Mouse (Mus musculus) heart, postnatal 0 days (tissue): ENCODE results near the gene Nanos1.

Source experiments
- CTCF ChIP-seq: IDR thresholded peaks from 2 replicates; pipeline ENCODE4 v1.5.1; 2016; ENCODE audit warnings: antibody characterized with exemption, control low read depth, low read depth
- EP300 ChIP-seq: IDR thresholded peaks from 2 replicates; pipeline ENCODE4 v1.6.1; 2016; ENCODE audit warnings: antibody characterized with exemption, low read depth

DNA sequence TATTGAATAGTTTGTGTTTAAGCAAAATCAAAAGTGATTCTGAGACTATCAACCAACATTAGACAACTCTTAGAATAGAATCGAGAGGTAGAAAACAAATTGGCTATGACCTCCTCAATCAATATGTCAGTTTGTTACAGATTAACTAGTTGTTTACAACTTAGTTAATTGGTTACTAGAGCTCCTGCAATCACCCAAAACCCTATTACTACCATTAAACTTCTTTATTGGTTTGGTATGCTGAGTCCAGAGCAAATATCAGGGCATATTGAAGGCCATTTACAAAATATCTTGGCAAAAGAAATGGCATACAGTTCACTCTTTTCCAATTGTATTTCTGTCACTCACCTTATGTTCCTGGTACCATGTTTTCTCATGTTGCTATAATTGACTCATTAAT, 8.0 kb upstream of the Nanos1 start:
- no peak for TF ChIP-seq EP300
- TF ChIP-seq CTCF, result no peak
